Mouse (Mus musculus): ENCODE data around the gene Map2k5.

- TF ChIP-seq POLR2A (IDR thresholded peaks at IDR 0.05; ENCODE audit: low read depth, low read length) (no peak), CTCF (IDR thresholded peaks at IDR 0.05; ENCODE audit: extremely low read depth, insufficient read depth, insufficient read length, insufficient replicate concordance) (no peak)
These were observed 118.9 kb downstream of the Map2k5 start for GRCm38 (mm10) chr9:63258768-63259167.
